Mouse (Mus musculus) MEL (cell line): ENCODE results near the gene Nol6. TPM values are rescaled to one million over a fixed set of nuclear protein-coding genes. Genes with fewer than 3 reads are reported as not detected.

Experiments used
- DNase-seq: peaks from one replicate; pipeline ENCODE4 v3.0.0; 2011; ENCODE audit warnings: low read depth, low spot score
- H3K27ac ChIP-seq: 2 replicates; pipeline ENCODE4 v1.5.1; 2012; ENCODE audit warnings: low read depth, mild to moderate bottlenecking, control low read depth, low read length, moderate library complexity; ENCODE audit not compliant: control insufficient read depth
- H3K27me3 ChIP-seq, 2 experiments: fragments of 150-350 bp in 1 of 2; sonication (generic) in 1 of 2; 2 replicates each; pipeline ENCODE4 v1.6.1; 2012; ENCODE audit warnings: low read length in 2 of 2, mild to moderate bottlenecking in 2 of 2, improper control_type of control experiment in 1 of 2, moderate library complexity in 1 of 2; ENCODE audit not compliant: insufficient read depth in 2 of 2, control insufficient read depth in 1 of 2
- H3K36me3 ChIP-seq, 2 experiments: 2 replicates each; pipeline ENCODE4 v1.6.1; 2012 to 2014; ENCODE audit warnings: low read length in 2 of 2, improper control_type of control experiment in 1 of 2, inconsistent platforms in 1 of 2, mild to moderate bottlenecking in 1 of 2; ENCODE audit not compliant: insufficient read depth in 2 of 2, control insufficient read depth in 1 of 2
- H3K4me1 ChIP-seq, 2 experiments: fragments of 150-350 bp in 1 of 2; sonication (generic) in 1 of 2; 2 replicates each; pipeline ENCODE4 v1.6.1; 2012; ENCODE audit warnings: low read length in 2 of 2, improper control_type of control experiment in 1 of 2, mild to moderate bottlenecking in 1 of 2; ENCODE audit not compliant: insufficient read depth in 2 of 2, control insufficient read depth in 1 of 2
- H3K4me3 ChIP-seq, 2 experiments: fragments of 150-350 bp in 1 of 2; sonication (generic) in 1 of 2; 2 replicates each; pipeline ENCODE4 v1.5.1; 2012; ENCODE audit warnings: low read depth in 2 of 2, low read length in 2 of 2, mild to moderate bottlenecking in 2 of 2, moderate library complexity in 2 of 2, control low read depth in 1 of 2, improper control_type of control experiment in 1 of 2; ENCODE audit not compliant: control insufficient read depth in 1 of 2, insufficient read depth in 1 of 2
- H3K79me2 ChIP-seq: 2 replicates; pipeline ENCODE4 v1.6.1; 2012; ENCODE audit warnings: mild to moderate bottlenecking, low read length, moderate library complexity; ENCODE audit not compliant: control insufficient read depth, poor library complexity, insufficient read depth
- H3K9ac ChIP-seq: 2 replicates; pipeline ENCODE4 v1.6.1; 2012; ENCODE audit warnings: low read depth, mild to moderate bottlenecking, control low read depth, low read length, moderate library complexity; ENCODE audit not compliant: control insufficient read depth, poor library complexity, severe bottlenecking
- H3K9me3 ChIP-seq: fragments of 150-350 bp; sonication (generic); replicated peaks from 2 replicates; pipeline ENCODE4 v1.6.1; 2012; ENCODE audit warnings: mild to moderate bottlenecking, low read length, improper control_type of control experiment, moderate library complexity; ENCODE audit not compliant: insufficient read depth
- CHD2 ChIP-seq: IDR thresholded peaks from 2 replicates; pipeline ENCODE4 v1.6.1; 2011; ENCODE audit warnings: low read length, improper control_type of control experiment
- GABPA ChIP-seq: IDR thresholded peaks from 2 replicates; pipeline ENCODE4 v1.6.1; 2012; ENCODE audit warnings: low read depth, mild to moderate bottlenecking, inconsistent platforms, low read length, improper control_type of control experiment, moderate library complexity
- GATA1 ChIP-seq: IDR thresholded peaks from 2 replicates; pipeline ENCODE4 v1.6.1; 2011; ENCODE audit warnings: low read depth, low read length, improper control_type of control experiment
- HCFC1 ChIP-seq: IDR thresholded peaks from 2 replicates; pipeline ENCODE4 v1.6.1; 2012; ENCODE audit warnings: low read depth, mild to moderate bottlenecking, inconsistent platforms, low read length, improper control_type of control experiment, moderate library complexity
- KAT2A ChIP-seq: conservative IDR thresholded peaks from 2 replicates; pipeline ENCODE4 v1.6.1; 2012; ENCODE audit warnings: low read depth, low read length, improper control_type of control experiment, inconsistent platforms
- MAFK ChIP-seq: IDR thresholded peaks from 2 replicates; pipeline ENCODE4 v1.6.1; 2011; ENCODE audit warnings: low read depth, mild to moderate bottlenecking, low read length, improper control_type of control experiment, borderline replicate concordance
- MXI1 ChIP-seq: IDR thresholded peaks from 2 replicates; pipeline ENCODE4 v1.6.1; 2011; ENCODE audit warnings: mild to moderate bottlenecking, low read depth, low read length, improper control_type of control experiment
- NRF1 ChIP-seq: IDR thresholded peaks from 2 replicates; pipeline ENCODE4 v1.6.1; 2014; ENCODE audit warnings: low read depth, mild to moderate bottlenecking, inconsistent platforms, low read length, improper control_type of control experiment, moderate library complexity; ENCODE audit not compliant: poor library complexity, insufficient read depth, severe bottlenecking
- POLR2A ChIP-seq, 2 experiments: IDR thresholded peaks; 2 replicates each; pipeline ENCODE4 v1.6.1; 2011 to 2012; ENCODE audit warnings: low read length in 2 of 2, mild to moderate bottlenecking in 2 of 2, control low read depth in 1 of 2, improper control_type of control experiment in 1 of 2, low read depth in 1 of 2, moderate library complexity in 1 of 2; ENCODE audit not compliant: control insufficient read depth in 1 of 2, insufficient read depth in 1 of 2, poor library complexity in 1 of 2
- POLR2AphosphoS2 ChIP-seq: IDR thresholded peaks from 2 replicates; pipeline ENCODE4 v1.6.1; 2011; ENCODE audit warnings: low read length, improper control_type of control experiment
- TAL1 ChIP-seq: IDR thresholded peaks from 2 replicates; pipeline ENCODE4 v1.6.1; 2012; ENCODE audit warnings: mild to moderate bottlenecking, inconsistent platforms, low read length, moderate library complexity, mixed read lengths
- polyA plus RNA-seq, 2 experiments: library from polyadenylated mRNA; stranded (reverse) in 1 of 2; unstranded in 1 of 2; fragments of >175 nt in 1 of 2; fragments of >200 nt in 1 of 2; gene quantifications; 2 replicates each; pipeline versions ENCODE4 v1.2.1 to v1.2.4; 2012; ENCODE audit warnings: low replicate concordance in 2 of 2, low read depth in 1 of 2; ENCODE audit not compliant: insufficient read length in 2 of 2, insufficient read depth in 1 of 2, missing spikeins in 1 of 2
- total RNA-seq: library from RNA; depleted of rRNA; stranded (reverse); fragments of 300-350 nt; gene quantifications from 2 replicates; pipeline ENCODE4 v1.2.3, GENCODE M21; 2012

Nol6 gene
- total and polyA plus RNA-seq, 3 experiments, result 36.6 to 71.2 TPM; not detected in 1

DNA sequence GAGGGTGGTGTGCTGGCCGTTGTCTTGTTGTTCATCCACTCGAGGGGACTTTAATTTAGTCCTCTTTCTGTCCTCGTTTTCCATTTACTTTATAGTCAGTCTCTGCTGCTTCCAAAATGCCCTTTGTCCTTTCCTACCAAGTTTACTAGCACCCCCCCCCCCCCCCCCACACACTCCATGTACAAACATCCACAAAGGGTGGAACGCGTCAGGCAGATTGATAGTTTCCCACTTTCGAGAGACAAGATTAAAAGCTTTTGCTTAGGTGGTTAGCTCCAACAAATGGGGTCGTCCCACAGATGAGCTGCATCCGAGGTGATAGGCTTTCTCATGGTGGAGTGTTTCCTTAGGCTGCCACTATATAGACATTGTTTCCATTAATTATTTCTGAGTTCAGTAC, 12.6 kb upstream of the Nol6 start:
- DNase-seq, result peak; percentile 56
- Histone ChIP-seq H3K27me3 (no peaks in the 10 kb centered on the region), H3K4me1 (peaks cover 20 to 21% of the 10 kb centered on the region in 2 experiments)

GRCm38 (mm10) chr4:41136454-41136805, 12.2 kb upstream of the Nol6 start:
- Histone ChIP-seq H3K9me3 (no peaks in the 10 kb centered on the region), H3K36me3 (peaks cover 0 to 31% of the 10 kb centered on the region in 2 experiments; a peak in 2 of 4 replicates), H3K9ac (peak overlapping the region; percentile 98), H3K79me2 (peaks cover 25% of the 10 kb centered on the region), H3K4me1 (peaks cover 20 to 21% of the 10 kb centered on the region in 2 experiments), H3K27me3 (no peaks in the 10 kb centered on the region), H3K4me3 (peak overlapping the region; percentile 94), H3K27ac (peak overlapping the region; percentile 44)
- peak; percentile 48 for DNase-seq
- no peak for TF ChIP-seq MAFK
- 0 out of 2 replicates have a peak, but pooled peaks have one; percentile 19 for TF ChIP-seq MXI1
- 0 out of 2 replicates have a peak, but pooled peaks have one; percentile 23 for TF ChIP-seq NRF1

More for the DNA sequence above, 12.6 kb upstream of the Nol6 start:
- Histone ChIP-seq H3K36me3 (peaks cover 0 to 31% of the 10 kb centered on the region in 2 experiments; a peak in 2 of 4 replicates), H3K79me2 (peaks cover 25% of the 10 kb centered on the region), H3K9ac (peak overlapping the region; percentile 98), H3K9me3 (no peaks in the 10 kb centered on the region), H3K4me3 (peak overlapping the region; percentile 94), H3K27ac (peak overlapping the region; percentile 44)
- TF ChIP-seq HCFC1 (no peak; the same call in 1 of the 2 replicates), POLR2A (IDR thresholded peaks at IDR 0.05; ENCODE audit: control insufficient read depth in 1 of 2, insufficient read depth in 1 of 2, low read depth in 1 of 2, low read length in 2 of 2, poor library complexity in 1 of 2) (no peak), GATA1 (no peak), CHD2 (no peak), GABPA (no peak), TAL1 (no peak)

- H3K27ac ChIP-seq, result peak within 1 kb of the TSS; percentile 82
- DNase-seq, result peak; percentile 63
- H3K4me3 ChIP-seq, result peak within 1 kb of the TSS; percentile 94
- peaks cover 24% of the 10 kb centered on the region for H3K79me2 ChIP-seq
- peak within 1 kb of the TSS; percentile 98 for H3K9ac ChIP-seq
- peaks cover 0 to 31% of the 10 kb centered on the region in 2 experiments; a peak in 2 of 4 replicates for H3K36me3 ChIP-seq
- H3K9me3 ChIP-seq, result no peaks in the 10 kb centered on the region
- H3K4me1 ChIP-seq, result peaks cover 20 to 21% of the 10 kb centered on the region in 2 experiments
- H3K27me3 ChIP-seq, result no peaks in the 10 kb centered on the region
- TF ChIP-seq POLR2AphosphoS2 (no peak), POLR2A (IDR thresholded peaks at IDR 0.05; ENCODE audit: control insufficient read depth in 1 of 2, insufficient read depth in 1 of 2, low read depth in 1 of 2, low read length in 2 of 2, poor library complexity in 1 of 2) (peak in 1 of 2 experiments; percentile 64; a peak in 3 of 4 replicates), KAT2A (no peak)
- TF ChIP-seq, all 39 proteins: peak for 1
Measured at GRCm38 (mm10) chr4:41135711-41136453, 11.6 kb upstream of the Nol6 start, which contains the start of gene Ube2r2. Ube2r2 (plus strand) TSS chr4:41135743.
